ENCODE assay signal across 18 mouse cellular contexts in the genomic region with DNA sequence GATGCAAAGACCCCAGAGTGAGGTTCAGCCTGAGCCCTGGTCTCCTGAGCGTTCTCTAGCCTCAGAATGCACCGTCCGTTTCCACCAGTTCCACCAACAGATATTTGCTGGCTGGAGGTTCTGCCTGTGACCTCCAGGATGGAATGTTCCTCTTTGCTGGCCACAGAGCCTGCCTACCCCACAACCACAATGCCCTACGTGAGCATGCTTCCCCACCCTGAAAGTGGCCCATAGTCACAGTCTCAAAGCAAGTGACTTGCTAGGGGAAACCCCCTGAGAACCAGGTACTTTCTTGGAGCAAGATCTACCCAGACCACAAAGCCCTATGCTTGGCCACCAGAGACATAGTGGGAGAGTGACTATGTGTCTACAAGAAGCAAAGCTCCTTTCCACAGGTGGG. TPM values are rescaled to one million over a fixed set of nuclear protein-coding genes. Genes with fewer than 3 reads are reported as not detected.
"Had no signal": no experiment of that assay in that cellular context is flagged by ENCODE, and none has a peak within 500 bp of the region (broad histone marks: within the 10 kb centered on the region; RNA-seq: fewer than 3 reads in every experiment).

No protein-coding gene starts in this region.

- ATAC-seq: liver, embryonic 12.5 days; midbrain, embryonic 13.5 days had no signal

- DNase-seq: kidney, adult 11 months; kidney, adult 9 months; kidney, postnatal 14 days; kidney, postnatal 4 days; liver; lung, adult 18-20 months; lung, postnatal 14 days; lung, postnatal 4 days; thymus, adult 2 months; thymus, postnatal 14 days had no signal

RNA-seq across cellular contexts. Expression of a gene that starts 11.7 kb away (rescaled TPM):
- total RNA-seq: layer of hippocampus, adult 18-20 months; layer of hippocampus, postnatal 14 days; left cerebral cortex, adult 18-20 months; left cerebral cortex, postnatal 25 days; megakaryocyte, adult 5-6 weeks had no signal

RNA-seq across cellular contexts. Expression of a gene that starts 21.7 kb away (rescaled TPM):
- total RNA-seq: layer of hippocampus, adult 18-20 months; layer of hippocampus, postnatal 14 days; left cerebral cortex, adult 18-20 months; left cerebral cortex, postnatal 25 days; megakaryocyte, adult 5-6 weeks; midbrain, postnatal 0 days had no signal

RNA-seq across cellular contexts. Expression of a gene that starts 33.4 kb away (rescaled TPM):
- total RNA-seq: layer of hippocampus, adult 18-20 months; layer of hippocampus, postnatal 14 days; left cerebral cortex, adult 18-20 months; left cerebral cortex, postnatal 25 days; megakaryocyte, adult 5-6 weeks; midbrain, postnatal 0 days had no signal

RNA-seq across cellular contexts. Expression of a gene that starts 53.4 kb away (rescaled TPM):
- total RNA-seq: left cerebral cortex, postnatal 25 days; megakaryocyte, adult 5-6 weeks had no signal
